Mouse (Mus musculus) lung, postnatal 36 days (tissue): Measurements from ENCODE around the gene Speer4b.
"Not testable (repeated sequence)": the region's sequence is repeated elsewhere in the genome, so short reads cannot be mapped to it uniquely, and the experiment has no call there.

Experiments used
- DNase-seq: peaks from one replicate; pipeline ENCODE4 v3.0.0; 2022; ENCODE audit warnings: mixed read lengths

The Speer4b gene

GRCm38 (mm10) chr5:27501338-27501737, at the start of gene Speer4b:
Speer4b (minus strand) TSS chr5:27501438.
- not testable (repeated sequence) for DNase-seq

DNA sequence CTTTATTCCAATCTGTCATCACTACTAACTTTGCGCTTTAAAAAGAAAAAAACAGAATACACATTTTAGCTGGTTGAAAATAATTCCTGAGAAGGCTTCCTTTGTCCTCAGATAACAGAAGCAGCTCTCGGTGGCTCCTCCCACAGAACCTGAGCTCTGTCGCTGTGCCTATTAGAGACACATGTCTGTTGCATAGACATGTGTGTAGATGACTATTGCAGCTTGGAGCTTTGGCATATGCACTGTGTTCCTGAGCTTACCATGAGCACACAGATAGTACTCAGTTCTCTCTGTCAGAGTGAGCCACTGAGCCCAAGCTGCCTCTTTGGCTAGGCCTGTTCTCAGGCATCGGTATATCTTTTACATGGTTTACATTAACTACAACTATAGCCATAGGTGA, 48.1 kb upstream of the Speer4b start:
- no peak for DNase-seq

- DNase-seq, result no peak
Observed at GRCm38 (mm10) chr5:27544816-27545270, 43.6 kb upstream of the Speer4b start.

- DNase-seq, result no peak
Observed at GRCm38 (mm10) chr5:27526906-27527305, 25.7 kb upstream of the Speer4b start.

- DNase-seq, result no peak
Observed at GRCm38 (mm10) chr5:27518716-27519115, 17.5 kb upstream of the Speer4b start.

GRCm38 (mm10) chr5:27490942-27491341, 10.3 kb downstream of the Speer4b start:
- DNase-seq, result no peak

- DNase-seq, result no peak
Observed at GRCm38 (mm10) chr5:27486138-27486537, 15.1 kb downstream of the Speer4b start.

- DNase-seq, result no peak
Observed at GRCm38 (mm10) chr5:27481706-27482105, 19.5 kb downstream of the Speer4b start.

DNA sequence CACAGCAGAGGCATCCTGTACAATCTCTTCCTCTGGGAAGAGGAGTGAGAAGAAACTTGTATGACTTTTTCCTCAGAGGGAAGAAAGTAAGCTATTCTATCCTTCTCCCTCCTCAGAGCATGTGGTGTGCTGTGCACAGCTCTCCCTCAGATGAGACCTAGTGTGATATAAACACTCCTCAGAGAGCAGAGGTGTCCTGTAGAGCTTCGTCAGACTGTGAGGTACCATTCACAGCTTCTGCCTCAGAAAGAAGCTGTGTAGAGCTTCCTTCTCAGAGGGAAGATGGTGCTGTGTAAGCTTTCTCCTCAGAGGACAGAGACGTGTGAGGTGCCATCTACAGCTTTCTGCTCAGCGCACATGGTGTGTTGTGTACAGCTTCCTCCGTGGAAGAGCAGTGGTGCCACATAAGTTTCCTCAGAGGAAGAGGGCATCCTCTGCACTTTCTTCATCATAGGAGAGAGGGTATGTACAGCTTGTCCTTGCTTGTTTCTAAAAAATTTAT, 26.2 kb downstream of the Speer4b start:
- no peak for DNase-seq

- no peak for DNase-seq
Observed at GRCm38 (mm10) chr5:27457686-27458085, 43.6 kb downstream of the Speer4b start.

DNA sequence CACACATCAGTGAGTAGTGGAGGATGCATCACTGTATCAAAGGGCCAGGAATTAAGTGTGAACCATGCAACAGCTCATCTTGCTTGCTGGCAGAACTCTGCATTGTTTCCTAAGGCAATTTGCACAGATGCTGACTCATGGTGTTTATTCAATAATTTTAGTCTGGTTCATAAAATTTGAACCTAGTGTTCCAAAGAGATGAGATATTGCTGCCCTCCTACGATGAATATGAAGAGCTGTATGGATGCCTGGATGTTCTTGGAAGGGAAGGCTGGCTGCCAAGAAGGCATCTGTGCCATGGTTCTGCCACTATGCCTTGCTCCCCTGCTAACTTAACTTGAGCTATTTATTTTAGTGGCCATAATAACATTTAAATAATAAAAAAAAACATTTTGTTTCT, 44.3 kb downstream of the Speer4b start:
- no peak for DNase-seq

DNA sequence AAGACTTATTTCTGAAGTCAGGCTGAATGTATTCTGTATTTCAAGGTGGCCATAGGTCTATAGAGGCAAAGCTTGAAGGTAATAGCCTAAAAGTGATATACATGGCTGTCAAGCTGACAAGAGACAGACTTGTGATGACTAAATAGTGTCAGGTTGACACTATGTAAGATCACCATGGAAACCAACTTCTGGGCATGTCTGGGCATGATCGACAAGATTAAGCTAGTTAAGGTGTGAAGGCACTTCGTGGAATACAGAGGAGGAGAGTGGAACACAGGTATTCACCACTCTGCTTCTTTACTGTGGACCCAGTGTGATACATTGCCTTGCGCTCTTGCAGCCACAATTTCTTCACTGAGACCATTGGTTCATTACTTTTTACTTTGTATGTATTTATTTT, 46.9 kb downstream of the Speer4b start:
- DNase-seq, result no peak

DNA sequence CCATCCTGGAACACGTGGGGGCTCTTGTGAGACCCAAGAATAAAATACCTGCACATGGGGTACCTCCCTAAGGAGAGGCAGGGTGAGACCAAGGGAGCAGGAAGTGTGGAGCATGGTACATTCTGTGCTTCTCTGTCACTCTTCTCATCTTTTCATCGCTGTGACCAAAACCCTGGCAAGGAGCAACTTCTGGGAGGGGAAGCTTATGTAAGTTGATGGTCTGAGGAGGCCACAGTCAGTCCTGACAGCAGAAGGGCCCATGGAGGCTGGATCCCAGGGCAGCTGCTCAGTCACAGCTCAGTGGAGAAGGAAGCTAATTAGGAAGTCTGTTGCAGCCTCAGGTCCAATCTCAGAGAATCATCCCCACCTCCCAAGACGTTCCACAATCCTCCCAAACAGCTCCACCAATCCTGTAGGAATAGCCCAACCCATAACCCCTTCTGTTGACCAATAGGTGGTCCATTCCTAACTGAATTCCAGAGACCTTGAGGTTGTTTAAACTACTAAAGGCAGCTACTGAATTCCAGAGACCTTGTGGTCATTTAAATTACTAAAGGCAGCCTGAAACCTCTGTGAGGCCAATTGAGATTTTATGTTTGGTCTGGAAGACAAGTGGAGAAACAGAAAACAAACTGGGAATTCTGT, 47.9 kb downstream of the Speer4b start:
- DNase-seq, result no peak
